Mouse (Mus musculus): ENCODE measurements around the gene Metrn.

DNA sequence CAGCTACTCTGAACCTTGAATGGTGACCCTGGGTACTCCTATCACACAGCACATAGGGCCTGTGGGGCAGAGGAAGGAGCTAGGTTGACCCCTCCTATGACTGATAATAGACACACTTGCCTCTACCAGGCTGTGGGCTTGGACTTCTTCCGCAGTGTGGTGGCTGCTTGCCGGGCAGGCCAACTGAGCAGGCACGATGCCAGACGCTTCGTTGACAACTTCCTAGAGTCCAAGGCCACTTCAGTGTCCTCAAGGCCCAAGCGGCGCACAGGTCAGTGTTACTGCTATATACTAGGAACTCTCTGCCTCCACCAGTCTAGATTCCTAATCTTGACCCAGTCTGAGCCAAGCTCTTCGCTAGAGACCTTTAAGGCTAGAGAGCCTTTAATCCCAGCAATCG lies 53.1 kb downstream of the Metrn start:
- TF ChIP-seq POLR2A (IDR thresholded peaks at IDR 0.05; ENCODE audit: insufficient read length, low read depth) (no peak), MAX (IDR thresholded peaks at IDR 0.05; ENCODE audit: low read depth) (no peak)
